14 mouse cellular contexts compared by ENCODE assay signal in the genomic region with DNA sequence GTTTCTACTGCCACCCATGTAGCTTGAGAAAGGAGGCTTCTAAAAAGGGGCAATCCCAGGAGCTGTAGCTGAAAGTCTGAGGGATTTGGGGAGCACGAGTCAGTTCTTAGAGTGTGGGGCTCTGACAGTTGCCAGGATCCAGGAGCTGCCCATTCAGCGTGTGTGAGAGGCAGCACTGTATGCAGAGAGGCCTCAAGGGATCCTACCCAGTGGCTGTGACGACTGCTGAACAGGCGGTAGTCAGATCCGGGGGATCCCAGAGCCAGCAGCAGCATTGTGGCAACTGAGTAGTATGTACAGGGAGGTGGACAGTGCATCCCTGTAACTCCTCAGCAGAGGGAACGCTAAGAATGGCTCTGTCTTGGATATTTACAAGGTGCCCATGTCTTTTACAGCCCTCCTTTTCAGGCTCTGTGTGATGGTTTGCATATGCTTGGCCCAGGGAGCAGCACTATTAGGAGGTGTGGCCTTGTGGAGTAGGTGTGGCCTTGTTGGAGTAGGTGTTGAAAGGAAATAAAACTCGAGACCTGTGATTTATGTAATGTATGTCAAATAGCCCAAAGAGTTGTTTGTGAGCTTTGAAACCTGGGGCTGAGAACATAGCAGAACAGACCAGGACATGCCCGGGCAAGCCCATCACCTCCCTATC. TPM values are rescaled to one million over a fixed set of nuclear protein-coding genes. Genes with fewer than 3 reads are reported as not detected.
DNase-seq lines count a peak whose midpoint lies in the region; ATAC-seq and TF ChIP-seq lines count a peak whose summit lies in the region.
"Had no signal": no experiment of that assay in that cellular context is flagged by ENCODE, and none has a peak within 500 bp of the region (broad histone marks: within the 10 kb centered on the region; RNA-seq: fewer than 3 reads in every experiment).

No protein-coding gene starts in this region.

- H3K4me3 ChIP-seq in midbrain, embryonic 10.5 days = no peak overlapping the region
- no peak overlapping the region for H3K4me3 ChIP-seq in midbrain, embryonic 11.5 days (ENCODE audit: low read depth, low read length)
- peak overlapping the region; percentile 1; the same call in 1 of the 2 replicates for H3K4me3 ChIP-seq in ES-Bruce4 (ENCODE audit: low read depth, low read length)
- no peak overlapping the region for H3K4me3 ChIP-seq in embryonic facial prominence, embryonic 10.5 days
- H3K4me3 ChIP-seq in forebrain, postnatal 0 days (ENCODE audit: low read depth, low read length) = no peak overlapping the region
- H3K4me3 ChIP-seq: hindbrain, embryonic 15.5 days; lung, embryonic 15.5 days had no signal

- no peak overlapping the region for H3K4me2 ChIP-seq in midbrain, embryonic 11.5 days
- H3K4me2 ChIP-seq in forebrain, postnatal 0 days (ENCODE audit: low read depth) = no peak overlapping the region
- H3K4me2 ChIP-seq: heart, embryonic 11.5 days; hindbrain, embryonic 15.5 days; lung, embryonic 15.5 days had no signal

- H3K9me3 ChIP-seq in midbrain, embryonic 10.5 days (replicated peaks) = no peaks in the 10 kb centered on the region
- H3K9me3 ChIP-seq in midbrain, embryonic 11.5 days (ENCODE audit: control insufficient read depth, low read length) = no peaks in the 10 kb centered on the region
- H3K9me3 ChIP-seq in ES-Bruce4 (replicated peaks; ENCODE audit: control insufficient read depth, insufficient read depth, low read length, poor library complexity, severe bottlenecking) = no peaks in the 10 kb centered on the region
- H3K9me3 ChIP-seq in embryonic facial prominence, embryonic 10.5 days = no peaks in the 10 kb centered on the region
- no peaks in the 10 kb centered on the region for H3K9me3 ChIP-seq in forebrain, postnatal 0 days (ENCODE audit: low read length)
- H3K9me3 ChIP-seq: hindbrain, embryonic 15.5 days; lung, embryonic 15.5 days had no signal

- peak overlapping the region; percentile 52 for H3K27ac ChIP-seq in midbrain, embryonic 10.5 days (replicated peaks)
- no peak overlapping the region for H3K27ac ChIP-seq in midbrain, embryonic 11.5 days (ENCODE audit: low read depth, low read length)
- peak overlapping the region; percentile 92 for H3K27ac ChIP-seq in ES-Bruce4 (ENCODE audit: insufficient read depth, low read length)
- 0 out of 2 replicates have a peak overlapping the region, but pooled peaks have one; percentile 10 for H3K27ac ChIP-seq in embryonic facial prominence, embryonic 10.5 days (replicated peaks)
- H3K27ac ChIP-seq in forebrain, postnatal 0 days (ENCODE audit: low read depth, low read length) = no peak overlapping the region
- H3K27ac ChIP-seq: hindbrain, embryonic 15.5 days; lung, embryonic 15.5 days had no signal

- TF ChIP-seq EP300 in ES-Bruce4 (IDR thresholded peaks at IDR 0.05; ENCODE audit: insufficient read depth, low read depth, low read length) = 0 out of 2 replicates have a peak, but pooled peaks have one; percentile 30

- H3K9ac ChIP-seq in midbrain, embryonic 11.5 days (ENCODE audit: low read length) = no peak overlapping the region
- H3K9ac ChIP-seq in ES-Bruce4 (ENCODE audit: low read depth, poor library complexity, severe bottlenecking) = peak overlapping the region; percentile 33
- H3K9ac ChIP-seq in forebrain, postnatal 0 days = no peak overlapping the region
- H3K9ac ChIP-seq: hindbrain, embryonic 15.5 days; lung, embryonic 15.5 days had no signal

- no peaks in the 10 kb centered on the region for H3K36me3 ChIP-seq in midbrain, embryonic 10.5 days
- no peaks in the 10 kb centered on the region for H3K36me3 ChIP-seq in midbrain, embryonic 11.5 days (ENCODE audit: control insufficient read depth, insufficient read depth, low read length)
- no peaks in the 10 kb centered on the region for H3K36me3 ChIP-seq in ES-Bruce4 (ENCODE audit: control insufficient read depth, insufficient read depth, low read length, poor library complexity, severe bottlenecking)
- no peaks in the 10 kb centered on the region for H3K36me3 ChIP-seq in embryonic facial prominence, embryonic 10.5 days (replicated peaks)
- H3K36me3 ChIP-seq in forebrain, postnatal 0 days (ENCODE audit: insufficient read depth) = no peaks in the 10 kb centered on the region
- H3K36me3 ChIP-seq: hindbrain, embryonic 15.5 days; lung, embryonic 15.5 days had no signal

- TF ChIP-seq CTCF in ES-Bruce4 (IDR thresholded peaks at IDR 0.05; ENCODE audit: low read depth, low read length) = no peak
- TF ChIP-seq CTCF in forebrain, postnatal 0 days (IDR thresholded peaks at IDR 0.05; ENCODE audit: low read depth) = no peak

- DNase-seq in midbrain, embryonic 10.5 days (ENCODE audit: low spot score) = no peak
- no peak for DNase-seq in midbrain, embryonic 11.5 days (ENCODE audit: low spot score, missing footprints)
- no peak for DNase-seq in embryonic facial prominence, embryonic 10.5 days (ENCODE audit: low spot score)
- DNase-seq in lung, postnatal 25 days (ENCODE audit: low spot score) = peak; percentile 59
- DNase-seq in forebrain, postnatal 0 days = no peak
- no peak for DNase-seq in layer of hippocampus, postnatal 36 days
- DNase-seq: kidney, postnatal 36 days had no signal

- ATAC-seq in midbrain, embryonic 11.5 days (ENCODE audit: low FRiP score) = no peak
- ATAC-seq in forebrain, postnatal 0 days = no peak

- peak; percentile 9 for TF ChIP-seq POLR2A in ES-Bruce4 (IDR thresholded peaks at IDR 0.05; ENCODE audit: insufficient read depth, low read length)

- peaks cover 52% of the 10 kb centered on the region for H3K4me1 ChIP-seq in midbrain, embryonic 10.5 days
- H3K4me1 ChIP-seq in midbrain, embryonic 11.5 days (ENCODE audit: control insufficient read depth, insufficient read depth, low read length) = peaks cover 6% of the 10 kb centered on the region; the same call in 1 of the 2 replicates
- H3K4me1 ChIP-seq in ES-Bruce4 (ENCODE audit: control insufficient read depth, insufficient read depth, low read length) = peaks cover 10% of the 10 kb centered on the region
- peaks cover 47% of the 10 kb centered on the region for H3K4me1 ChIP-seq in embryonic facial prominence, embryonic 10.5 days
- H3K4me1 ChIP-seq in forebrain, postnatal 0 days (ENCODE audit: insufficient read depth) = peaks cover 5% of the 10 kb centered on the region; the same call in 1 of the 2 replicates

- no peaks in the 10 kb centered on the region for H3K27me3 ChIP-seq in midbrain, embryonic 10.5 days (ENCODE audit: low read depth, poor library complexity, severe bottlenecking)
- H3K27me3 ChIP-seq in midbrain, embryonic 11.5 days (ENCODE audit: control insufficient read depth, insufficient read depth, low read length) = no peaks in the 10 kb centered on the region
- no peaks in the 10 kb centered on the region for H3K27me3 ChIP-seq in ES-Bruce4 (ENCODE audit: control insufficient read depth, insufficient read depth, low read length, poor library complexity, severe bottlenecking)
- no peaks in the 10 kb centered on the region for H3K27me3 ChIP-seq in embryonic facial prominence, embryonic 10.5 days (replicated peaks; ENCODE audit: low read depth, poor library complexity, severe bottlenecking)
- no peaks in the 10 kb centered on the region for H3K27me3 ChIP-seq in forebrain, postnatal 0 days (ENCODE audit: insufficient read depth, low read length)
- H3K27me3 ChIP-seq: hindbrain, embryonic 15.5 days; lung, embryonic 15.5 days had no signal

- WGBS in midbrain, embryonic 10.5 days = 81% methylated on average over 8 of the region's 8 CpGs
- WGBS in midbrain, embryonic 11.5 days = 72% methylated on average over 8 of the region's 8 CpGs
- 71% methylated on average over 8 of the region's 8 CpGs for WGBS in embryonic facial prominence, embryonic 10.5 days
- WGBS in forebrain, postnatal 0 days = 83% methylated on average over 8 of the region's 8 CpGs

RNA-seq across cellular contexts. Expression of a gene that starts 33.1 kb away (rescaled TPM):
- 1.4 and 2.8 TPM in 2 replicates for polyA plus RNA-seq in midbrain, embryonic 10.5 days (2016; fragmentation: Nextera tagmentation; extraction: Ambion mirVana)
- polyA plus RNA-seq in midbrain, embryonic 11.5 days (2014; fragmentation: Nextera tagmentation; extraction: Ambion mirVana) = 3.5 and 4.5 TPM in 2 replicates
- 0.60 and 0.72 TPM in 2 replicates for polyA plus RNA-seq in ES-Bruce4 (2011; ENCODE audit: insufficient read depth, insufficient read length, low read depth, missing spikeins)
- polyA plus RNA-seq in embryonic facial prominence, embryonic 10.5 days (2016; fragmentation: Nextera tagmentation; extraction: Ambion mirVana) = 0.46 and 0.58 TPM in 2 replicates
- 10.3 and 11.2 TPM in 2 replicates for total RNA-seq in forebrain, postnatal 0 days (2014; rRNA removed)
- polyA plus RNA-seq in forebrain, postnatal 0 days (2015; fragmentation: Nextera tagmentation; extraction: Ambion mirVana) = 4.5 and 6.3 TPM in 2 replicates
- 1 to 10 TPM; 3.0 to 3.3 TPM for total RNA-seq in layer of hippocampus, postnatal 36 days (2021)

RNA-seq across cellular contexts. Expression of a gene that starts 35.8 kb away (rescaled TPM):
- polyA plus RNA-seq in midbrain, embryonic 10.5 days (2016; fragmentation: Nextera tagmentation; extraction: Ambion mirVana) = 0.23 and 0.46 TPM in 2 replicates
- 0.55 and 0.66 TPM in 2 replicates for polyA plus RNA-seq in midbrain, embryonic 11.5 days (2014; fragmentation: Nextera tagmentation; extraction: Ambion mirVana)
- not detected in 2 replicates for polyA plus RNA-seq in ES-Bruce4 (2011; ENCODE audit: insufficient read depth, insufficient read length, low read depth, missing spikeins)
- polyA plus RNA-seq in embryonic facial prominence, embryonic 10.5 days (2016; fragmentation: Nextera tagmentation; extraction: Ambion mirVana) = not detected in 2 replicates
- 0.92 TPM in 1 of 2 replicates, not detected in the other for total RNA-seq in forebrain, postnatal 0 days (2014; rRNA removed)
- not detected in 2 replicates for polyA plus RNA-seq in forebrain, postnatal 0 days (2015; fragmentation: Nextera tagmentation; extraction: Ambion mirVana)
- not detected for total RNA-seq in layer of hippocampus, postnatal 36 days (2021)
- total RNA-seq: adrenal gland, postnatal 36 days; left cerebral cortex, postnatal 10 days had no signal
- polyA plus RNA-seq: cortical plate, adult 2 months; heart, embryonic 11.5 days; lung, embryonic 15.5 days had no signal

RNA-seq across cellular contexts. Expression of a gene that starts 50.6 kb away (rescaled TPM):
- 87.1 and 101 TPM in 2 replicates for polyA plus RNA-seq in midbrain, embryonic 10.5 days (2016; fragmentation: Nextera tagmentation; extraction: Ambion mirVana)
- 100 and 105 TPM in 2 replicates for polyA plus RNA-seq in midbrain, embryonic 11.5 days (2014; fragmentation: Nextera tagmentation; extraction: Ambion mirVana)
- 20.0 and 21.7 TPM in 2 replicates for polyA plus RNA-seq in ES-Bruce4 (2011; ENCODE audit: insufficient read depth, insufficient read length, low read depth, missing spikeins)
- polyA plus RNA-seq in embryonic facial prominence, embryonic 10.5 days (2016; fragmentation: Nextera tagmentation; extraction: Ambion mirVana) = 12.6 and 19.6 TPM in 2 replicates
- 4.4 and 4.5 TPM in 2 replicates for total RNA-seq in forebrain, postnatal 0 days (2014; rRNA removed)
- 4.3 and 6.8 TPM in 2 replicates for polyA plus RNA-seq in forebrain, postnatal 0 days (2015; fragmentation: Nextera tagmentation; extraction: Ambion mirVana)
- total RNA-seq in layer of hippocampus, postnatal 36 days (2021) = 1 to 10 TPM in 1 of 2 experiments, under 1 TPM in 1; 0.63 to 1.1 TPM

Comparison
In these comparisons a context has a peak if more than half of its experiments do, and no peak if none do; other contexts are left out.
1. H3K27ac ChIP-seq: peak in midbrain, embryonic 10.5 days (single experiment), ES-Bruce4 (single experiment) and embryonic facial prominence, embryonic 10.5 days (single experiment); none in midbrain, embryonic 11.5 days (single experiment) and forebrain, postnatal 0 days (single experiment).